Mouse (Mus musculus) kidney, postnatal 36 days (tissue): ENCODE results near the gene Gal3st1.

Source experiments
- DNase-seq, 2 experiments: peaks; one replicate each; pipeline ENCODE4 v3.0.0; 2021 to 2022; ENCODE audit warnings: mixed read lengths in 2 of 2

Gal3st1 gene

GRCm38 (mm10) chr11:4035116-4035892, 51.9 kb downstream of the Gal3st1 start:
- peak; percentile 41 to 59 for DNase-seq

GRCm38 (mm10) chr11:4035916-4036315, 52.5 kb downstream of the Gal3st1 start:
- DNase-seq, result no peak

- DNase-seq, result no peak
These were observed 53.1 kb downstream of the Gal3st1 start for GRCm38 (mm10) chr11:4036365-4037084.

- DNase-seq, result no peak
These were observed 56.5 kb downstream of the Gal3st1 start for GRCm38 (mm10) chr11:4039951-4040350.

- DNase-seq, result no peak
These were observed 57.7 kb downstream of the Gal3st1 start for GRCm38 (mm10) chr11:4041123-4041625.

GRCm38 (mm10) chr11:4043081-4043480, 59.6 kb downstream of the Gal3st1 start:
- no peak for DNase-seq

GRCm38 (mm10) chr11:4046526-4046925, 63.1 kb downstream of the Gal3st1 start:
- no peak for DNase-seq

GRCm38 (mm10) chr11:4047766-4048165, 64.3 kb downstream of the Gal3st1 start:
- DNase-seq, result no peak

- DNase-seq, result no peak
These were observed 65.0 kb downstream of the Gal3st1 start for GRCm38 (mm10) chr11:4048438-4048837.
